Mouse (Mus musculus) ES-CJ7 (cell line): ENCODE results near the gene Tmem178.

ENCODE experiments used
- DNase-seq: peaks from one replicate; pipeline ENCODE4 v3.0.0; 2011; ENCODE audit warnings: low read depth, low spot score

Gene Tmem178

GRCm38 (mm10) chr17:80991535-80992127 is 47.2 kb downstream of the Tmem178 start:
- DNase-seq = no peak

DNA sequence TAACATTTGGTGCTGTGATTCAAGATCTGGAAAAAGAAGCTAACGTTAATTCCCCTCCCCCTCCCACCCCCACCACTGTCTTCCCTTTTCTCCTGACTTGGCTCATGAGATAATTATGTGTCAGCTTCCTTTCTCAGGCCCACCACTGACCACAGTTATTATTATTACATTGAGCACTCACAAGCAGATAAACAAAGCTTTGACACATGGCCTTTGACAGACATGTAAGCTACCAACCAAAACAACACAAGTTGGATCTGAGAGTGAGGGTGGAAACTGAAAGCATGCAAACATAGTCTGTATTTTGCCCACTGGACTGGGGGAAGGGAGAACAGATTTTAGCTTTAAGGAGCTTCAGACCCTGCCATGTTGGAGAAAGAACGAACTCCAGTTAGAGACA is 52.8 kb downstream of the Tmem178 start:
- no peak for DNase-seq

DNA sequence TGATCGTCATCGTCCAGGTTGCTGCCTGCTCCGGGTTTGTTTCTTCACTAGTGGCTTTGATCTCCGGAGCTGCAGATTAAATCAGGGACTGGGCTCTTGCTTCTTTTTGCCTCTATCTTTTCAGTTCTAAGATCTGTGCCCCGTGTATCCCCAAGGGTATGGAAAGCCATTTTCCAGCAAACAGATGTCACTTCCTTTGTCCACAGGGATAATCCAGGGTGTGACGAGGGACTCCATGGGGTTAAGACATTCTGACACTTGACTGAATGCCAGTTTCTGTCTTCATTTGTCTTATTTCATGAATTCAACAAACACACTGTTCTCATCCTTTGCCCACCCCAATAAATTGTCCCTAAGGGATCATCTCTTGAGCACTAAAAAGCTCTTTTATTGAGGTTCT is 54.5 kb downstream of the Tmem178 start:
- DNase-seq = no peak

GRCm38 (mm10) chr17:81001010-81001409 is 56.6 kb downstream of the Tmem178 start:
- DNase-seq = peak; percentile 28

- no peak for DNase-seq
Measured at GRCm38 (mm10) chr17:81001647-81002046, 57.2 kb downstream of the Tmem178 start.

- no peak for DNase-seq
Measured at GRCm38 (mm10) chr17:81002130-81002529, 57.7 kb downstream of the Tmem178 start.

DNA sequence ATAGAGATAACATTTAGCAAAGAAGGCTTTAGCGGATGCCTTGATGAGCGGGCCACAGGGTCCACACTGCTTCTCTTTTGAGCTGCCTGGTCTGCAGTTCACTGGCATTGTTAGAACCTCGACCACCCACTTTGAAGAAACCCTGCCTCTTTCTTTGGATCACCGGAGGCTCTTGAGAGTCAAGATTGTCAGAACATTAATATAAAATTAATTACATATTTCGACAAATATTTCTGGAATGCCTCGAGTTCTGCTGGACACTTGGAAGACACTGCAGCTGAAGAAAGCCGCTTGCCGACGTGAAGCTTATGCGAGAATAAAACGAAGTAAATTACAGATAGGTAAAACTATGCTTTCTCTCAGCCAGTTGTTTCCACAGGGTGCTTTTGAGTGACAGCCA is 60.0 kb downstream of the Tmem178 start:
- no peak for DNase-seq

DNA sequence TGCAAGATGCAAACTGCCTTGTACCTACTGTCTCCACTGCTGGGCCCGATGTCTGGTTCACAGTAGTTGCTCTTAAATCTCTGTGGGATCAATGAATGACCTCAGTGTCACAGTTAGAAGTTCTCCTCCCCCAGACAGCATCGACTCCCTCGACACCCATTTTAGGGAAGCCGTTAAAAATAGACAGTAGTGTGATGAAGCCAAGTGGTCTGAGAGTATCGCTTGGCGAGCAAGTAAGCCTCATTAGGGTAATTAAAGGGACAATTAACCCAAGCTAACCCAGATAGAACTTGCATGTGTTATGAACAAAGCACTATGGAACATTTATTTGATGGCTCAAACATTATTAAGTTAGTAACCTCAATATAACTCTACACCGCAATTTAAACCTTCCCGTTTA is 60.9 kb downstream of the Tmem178 start:
- no peak for DNase-seq

- DNase-seq = no peak
Measured at GRCm38 (mm10) chr17:81009112-81009511, 64.7 kb downstream of the Tmem178 start.

DNA sequence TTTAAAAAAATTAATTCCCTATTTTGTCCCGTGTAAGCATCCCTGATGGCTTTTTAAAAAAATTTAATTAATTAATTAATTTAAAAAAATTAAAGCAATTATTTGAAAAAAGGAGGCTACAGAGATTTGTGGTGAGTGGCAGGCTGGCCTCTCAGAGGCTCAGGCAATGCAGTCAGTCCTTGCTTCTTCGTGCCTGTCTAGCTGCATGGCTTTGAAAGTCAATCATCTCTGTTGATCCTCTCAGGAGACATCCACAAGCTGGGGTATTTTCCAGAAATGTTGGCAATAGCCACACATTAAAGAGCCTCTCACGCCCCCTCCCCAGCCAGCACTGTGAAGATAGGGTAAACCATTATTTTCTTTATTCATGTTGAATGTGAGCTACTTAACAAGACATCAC is 65.8 kb downstream of the Tmem178 start:
- no peak for DNase-seq

GRCm38 (mm10) chr17:81010844-81011685 is 66.6 kb downstream of the Tmem178 start:
- DNase-seq = no peak

GRCm38 (mm10) chr17:81015814-81016447 is 71.5 kb downstream of the Tmem178 start:
- DNase-seq = peak; percentile 82

DNA sequence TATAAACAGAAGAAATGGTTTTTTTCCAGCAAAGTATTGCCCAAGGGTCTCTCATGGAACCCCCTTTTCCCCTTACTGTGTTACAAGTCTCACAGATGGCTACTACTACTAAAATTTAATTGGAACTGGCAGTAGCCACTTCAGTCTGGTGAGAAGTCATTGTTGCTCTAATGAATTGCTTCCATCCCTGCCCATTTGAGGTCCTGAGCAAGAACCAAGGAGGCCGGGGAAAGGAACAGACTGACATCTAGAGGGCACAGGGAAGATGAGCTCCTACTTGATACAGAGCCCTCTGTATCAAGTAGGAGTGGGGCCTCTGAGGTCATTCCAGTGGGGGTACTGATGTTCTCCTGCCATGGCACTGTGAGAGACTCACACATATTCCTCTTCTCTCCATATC is 72.7 kb downstream of the Tmem178 start:
- DNase-seq = peak; percentile 24

GRCm38 (mm10) chr17:81027331-81027730 is 82.9 kb downstream of the Tmem178 start:
- DNase-seq = no peak

DNA sequence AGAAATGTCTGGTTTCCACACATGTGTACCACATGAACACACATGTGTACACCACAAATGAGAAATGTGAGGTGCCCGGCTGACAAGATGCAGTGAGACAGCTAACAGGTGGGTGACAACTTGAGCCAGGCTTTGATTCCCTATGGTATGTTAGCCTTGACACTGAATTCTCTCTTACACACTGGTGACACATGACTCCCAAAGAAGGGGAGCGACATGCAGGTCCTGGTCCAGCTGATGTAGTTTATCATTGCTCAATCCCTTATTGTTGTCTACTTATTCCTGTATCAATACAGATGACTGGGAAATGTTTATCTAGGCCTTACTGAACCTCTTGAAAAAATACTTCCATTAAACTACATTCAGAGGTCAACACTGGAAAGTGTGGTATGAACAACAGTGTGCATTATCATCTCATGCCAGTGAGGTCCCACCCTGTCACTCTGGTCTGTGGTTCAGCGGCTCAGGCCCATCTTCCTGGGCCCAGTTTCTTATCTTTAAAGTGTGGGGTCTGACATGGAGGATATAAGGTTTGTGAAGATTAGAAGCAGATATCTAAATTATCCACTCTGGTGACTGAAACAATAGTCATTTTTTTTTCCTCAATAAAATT is 87.5 kb downstream of the Tmem178 start:
- DNase-seq = no peak

DNA sequence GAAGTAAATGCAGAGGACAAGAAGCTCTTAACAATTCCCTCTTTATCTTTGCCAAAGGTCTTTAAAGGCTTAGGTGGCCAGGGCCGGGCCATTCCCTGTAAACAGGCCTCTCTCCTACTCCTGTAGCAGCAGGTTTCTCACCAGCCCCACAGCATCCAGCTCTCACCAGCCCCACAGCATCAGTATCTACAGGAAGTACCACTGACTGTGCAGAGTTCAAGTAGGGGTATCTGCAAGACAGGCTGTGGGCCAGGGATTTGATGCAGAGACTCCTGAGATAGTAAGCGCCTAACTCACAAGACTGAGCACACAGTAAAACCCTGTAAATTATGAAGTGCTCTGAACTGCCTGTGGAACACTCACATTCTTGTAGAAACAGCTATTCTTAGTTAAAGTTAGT is 88.5 kb downstream of the Tmem178 start:
- no peak for DNase-seq

DNA sequence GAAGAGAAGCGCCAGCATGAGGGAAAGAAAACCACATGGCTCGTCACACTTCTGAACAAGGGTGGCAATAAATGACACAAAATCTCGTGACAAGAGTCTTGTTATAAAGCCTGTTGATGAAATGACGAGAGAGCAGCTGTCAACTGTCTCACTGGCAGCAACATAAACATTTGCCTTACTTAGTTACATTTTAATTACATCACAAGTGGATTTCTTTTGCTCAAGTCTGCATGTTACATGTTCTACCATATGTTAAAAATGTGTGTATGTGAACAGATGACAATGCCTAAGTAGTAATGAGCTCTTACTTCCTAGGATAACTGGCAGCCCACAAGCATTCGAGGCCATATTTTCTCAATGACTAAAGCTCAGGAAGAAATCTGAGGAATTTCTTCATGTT is 90.9 kb downstream of the Tmem178 start:
- DNase-seq = no peak

- no peak for DNase-seq
Measured at GRCm38 (mm10) chr17:81038707-81039408, 94.4 kb downstream of the Tmem178 start.

- DNase-seq = no peak
Measured at GRCm38 (mm10) chr17:81041662-81042061, 97.2 kb downstream of the Tmem178 start.

DNA sequence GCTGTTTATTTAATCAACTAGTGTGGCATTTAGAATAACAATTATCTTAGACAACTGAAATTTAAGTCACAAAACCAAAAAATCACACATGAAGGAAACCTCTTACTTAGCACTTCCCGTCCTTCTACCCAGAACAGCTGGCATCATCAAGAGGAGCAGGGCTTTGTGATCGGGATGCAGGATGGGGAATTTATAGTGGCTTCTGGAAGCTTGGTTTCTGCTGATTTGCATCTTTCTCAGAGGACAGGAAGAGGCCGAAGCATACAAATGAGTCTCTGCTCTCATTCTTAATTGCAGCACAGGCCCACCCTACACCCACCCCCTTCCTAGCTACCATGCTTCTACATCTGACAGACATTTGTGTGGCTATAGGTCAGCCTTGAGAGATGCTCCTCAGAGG is 99.9 kb downstream of the Tmem178 start:
- no peak for DNase-seq

DNA sequence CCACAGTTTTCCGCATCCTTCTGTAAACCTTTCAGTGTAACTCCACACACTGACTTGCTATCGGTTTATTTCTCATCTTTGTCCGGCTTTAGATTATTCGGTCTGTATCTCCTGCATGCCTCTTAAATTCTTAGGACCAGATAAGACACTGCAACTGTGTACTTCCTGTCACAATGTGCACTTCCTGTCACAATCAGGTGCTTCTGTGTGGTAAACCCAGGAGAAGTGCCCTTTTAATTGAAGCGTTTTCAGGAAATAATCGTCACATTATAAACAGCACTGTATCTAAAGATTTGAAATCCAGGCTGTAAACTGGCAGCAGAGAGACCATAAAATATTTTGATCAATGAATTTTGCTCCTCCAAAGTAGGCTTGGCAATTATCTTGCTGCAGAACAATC is 100.7 kb downstream of the Tmem178 start:
- no peak for DNase-seq
